ENCODE assay signal across 12 mouse cellular contexts in genomic region chr7:144656261-144656967, GRCm38 (mm10).
DNase-seq lines count a peak whose midpoint lies in the region; ATAC-seq and TF ChIP-seq lines count a peak whose summit lies in the region.
"Had no signal": no experiment of that assay in that cellular context is flagged by ENCODE, and none has a peak within 500 bp of the region (broad histone marks: within the 10 kb centered on the region; RNA-seq: fewer than 3 reads in every experiment).

No protein-coding gene starts in this region.

- 0 out of 2 replicates have a peak, but pooled peaks have one; percentile 19 for TF ChIP-seq CTCF in lung, postnatal 0 days (IDR thresholded peaks at IDR 0.05)
- peak; percentile 16 for TF ChIP-seq CTCF in ES-Bruce4 (IDR thresholded peaks at IDR 0.05; ENCODE audit: low read depth, low read length)
- peak; percentile 31; the same call in 1 of the 2 replicates for TF ChIP-seq CTCF in intestine, postnatal 0 days (IDR thresholded peaks at IDR 0.05; ENCODE audit: low read depth)

- no peak overlapping the region for H3K9ac ChIP-seq in kidney, embryonic 15.5 days
- no peak overlapping the region for H3K9ac ChIP-seq in lung, postnatal 0 days (replicated peaks; ENCODE audit: low read depth)
- H3K9ac ChIP-seq in ES-Bruce4 (ENCODE audit: low read depth, poor library complexity, severe bottlenecking), result no peak overlapping the region
- H3K9ac ChIP-seq in intestine, postnatal 0 days (ENCODE audit: low read depth, low read length), result no peak overlapping the region
- H3K9ac ChIP-seq: hindbrain, embryonic 15.5 days had no signal

- H3K4me3 ChIP-seq in kidney, embryonic 15.5 days (replicated peaks), result no peak overlapping the region
- H3K4me3 ChIP-seq in lung, postnatal 0 days (ENCODE audit: low read depth, low read length), result no peak overlapping the region
- no peak overlapping the region for H3K4me3 ChIP-seq in ES-Bruce4 (ENCODE audit: low read depth, low read length)
- no peak overlapping the region for H3K4me3 ChIP-seq in intestine, postnatal 0 days (ENCODE audit: low read depth, low read length)
- H3K4me3 ChIP-seq: hindbrain, embryonic 15.5 days had no signal

- peaks cover 15% of the 10 kb centered on the region for H3K36me3 ChIP-seq in kidney, embryonic 15.5 days
- no peaks in the 10 kb centered on the region; the same call in 1 of the 2 replicates for H3K36me3 ChIP-seq in lung, postnatal 0 days (ENCODE audit: insufficient read depth, low read length)
- no peaks in the 10 kb centered on the region for H3K36me3 ChIP-seq in ES-Bruce4 (ENCODE audit: control insufficient read depth, insufficient read depth, low read length, poor library complexity, severe bottlenecking)
- H3K36me3 ChIP-seq in intestine, postnatal 0 days (ENCODE audit: control insufficient read depth, insufficient read depth), result no peaks in the 10 kb centered on the region
- H3K36me3 ChIP-seq: hindbrain, embryonic 15.5 days had no signal

- peak overlapping the region; percentile 91 for H3K27ac ChIP-seq in kidney, embryonic 15.5 days
- no peak overlapping the region for H3K27ac ChIP-seq in lung, postnatal 0 days (ENCODE audit: low read length)
- H3K27ac ChIP-seq in ES-Bruce4 (ENCODE audit: insufficient read depth, low read length), result no peak overlapping the region
- H3K27ac ChIP-seq in intestine, postnatal 0 days (ENCODE audit: low read depth, low read length), result no peak overlapping the region
- H3K27ac ChIP-seq: hindbrain, embryonic 15.5 days had no signal

- peaks cover 40% of the 10 kb centered on the region for H3K4me1 ChIP-seq in kidney, embryonic 15.5 days
- peaks cover 7% of the 10 kb centered on the region; the same call in 1 of the 2 replicates for H3K4me1 ChIP-seq in lung, postnatal 0 days (ENCODE audit: insufficient read depth, low read depth, low read length)
- no peaks in the 10 kb centered on the region for H3K4me1 ChIP-seq in ES-Bruce4 (ENCODE audit: control insufficient read depth, insufficient read depth, low read length)
- no peaks in the 10 kb centered on the region for H3K4me1 ChIP-seq in intestine, postnatal 0 days (replicated peaks; ENCODE audit: control insufficient read depth, insufficient read depth, low read length)

- H3K4me2 ChIP-seq in kidney, embryonic 15.5 days, result no peak overlapping the region
- H3K4me2 ChIP-seq in lung, postnatal 0 days (replicated peaks; ENCODE audit: low read depth, low read length), result no peak overlapping the region
- no peak overlapping the region for H3K4me2 ChIP-seq in intestine, postnatal 0 days (replicated peaks; ENCODE audit: low read depth)
- H3K4me2 ChIP-seq: hindbrain, embryonic 15.5 days had no signal

- DNase-seq in kidney, adult 18-20 months, result no peak
- DNase-seq in lung, postnatal 0 days (ENCODE audit: low spot score), result no peak
- DNase-seq in lung, postnatal 25 days (ENCODE audit: low spot score), result no peak
- no peak for DNase-seq in ovary, adult 18-20 months (ENCODE audit: low spot score)
- no peak for DNase-seq in adrenal gland, adult 8-10 months
- DNase-seq: adrenal gland, postnatal 14 days; cerebellum, postnatal 36 days; left cerebral cortex, postnatal 4 days had no signal

- no peaks in the 10 kb centered on the region for H3K9me3 ChIP-seq in kidney, embryonic 15.5 days (replicated peaks)
- H3K9me3 ChIP-seq in lung, postnatal 0 days (ENCODE audit: low read length), result no peaks in the 10 kb centered on the region
- H3K9me3 ChIP-seq in ES-Bruce4 (replicated peaks; ENCODE audit: control insufficient read depth, insufficient read depth, low read length, poor library complexity, severe bottlenecking), result no peaks in the 10 kb centered on the region
- no peaks in the 10 kb centered on the region for H3K9me3 ChIP-seq in intestine, postnatal 0 days (ENCODE audit: control insufficient read depth)
- H3K9me3 ChIP-seq: hindbrain, embryonic 15.5 days had no signal

- TF ChIP-seq EP300 in lung, postnatal 0 days (IDR thresholded peaks at IDR 0.05), result no peak
- no peak for TF ChIP-seq EP300 in ES-Bruce4 (IDR thresholded peaks at IDR 0.05; ENCODE audit: insufficient read depth, low read depth, low read length)

- 50% methylated on average over 9 of the region's 9 CpGs for WGBS in kidney, embryonic 15.5 days
- WGBS in lung, postnatal 0 days, result 53% methylated on average over 9 of the region's 9 CpGs
- WGBS in intestine, postnatal 0 days, result 65% methylated on average over 9 of the region's 9 CpGs

- no peaks in the 10 kb centered on the region for H3K27me3 ChIP-seq in kidney, embryonic 15.5 days
- H3K27me3 ChIP-seq in lung, postnatal 0 days (replicated peaks; ENCODE audit: insufficient read depth, low read length), result no peaks in the 10 kb centered on the region
- H3K27me3 ChIP-seq in ES-Bruce4 (ENCODE audit: control insufficient read depth, insufficient read depth, low read length, poor library complexity, severe bottlenecking), result no peaks in the 10 kb centered on the region
- H3K27me3 ChIP-seq in intestine, postnatal 0 days (replicated peaks; ENCODE audit: control insufficient read depth, insufficient read depth, low read length), result no peaks in the 10 kb centered on the region
- H3K27me3 ChIP-seq: hindbrain, embryonic 15.5 days had no signal

- no peak for ATAC-seq in kidney, embryonic 15.5 days (replicated peaks; ENCODE audit: low FRiP score)
- ATAC-seq in lung, postnatal 0 days, result no peak
- ATAC-seq in intestine, postnatal 0 days, result no peak

- TF ChIP-seq POLR2A in ES-Bruce4 (IDR thresholded peaks at IDR 0.05; ENCODE audit: insufficient read depth, low read length), result no peak
